Mouse (Mus musculus): ENCODE data around the gene Rhod. TPM values are rescaled to one million over a fixed set of nuclear protein-coding genes. Genes with fewer than 3 reads are reported as not detected.
A peak's percentile ranks its signal among the peaks of the same experiment; 100 is the strongest.
"Not testable (repeated sequence)": the region's sequence is repeated elsewhere in the genome, so short reads cannot be mapped to it uniquely, and the experiment has no call there.

The Rhod gene
- polyA plus RNA-seq, 1 experiment from 2014 or later, result 5.3 TPM

DNA sequence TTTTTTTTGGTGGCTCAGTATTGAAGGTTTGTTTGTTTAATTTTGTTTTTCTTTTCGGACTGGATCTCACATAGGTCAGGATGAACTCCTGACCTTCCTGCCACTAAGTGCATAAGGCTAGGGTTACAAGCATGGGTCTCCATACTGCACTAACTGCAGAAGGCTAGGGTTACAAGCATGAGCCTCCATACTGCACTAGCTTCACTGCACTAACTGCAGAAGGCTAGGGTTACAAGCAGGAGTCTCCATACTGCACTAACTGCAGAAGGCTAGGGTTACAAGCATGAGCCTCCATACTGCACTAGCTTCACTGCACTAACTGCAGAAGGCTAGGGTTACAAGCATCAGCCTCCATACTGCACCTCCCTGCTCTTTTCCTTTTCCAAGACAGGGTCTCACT is 14.8 kb upstream of the Rhod start:
- not testable (repeated sequence) for H3K9me3 ChIP-seq (ENCODE audit: control insufficient read depth, low read length); H3K36me3 ChIP-seq (ENCODE audit: control insufficient read depth, insufficient read depth); ATAC-seq; H3K4me2 ChIP-seq (ENCODE audit: low read length); H3K27ac ChIP-seq (ENCODE audit: low read length); H3K9ac ChIP-seq (replicated peaks; ENCODE audit: low read depth, low read length); H3K4me3 ChIP-seq (replicated peaks; ENCODE audit: low read length); H3K4me1 ChIP-seq (replicated peaks; ENCODE audit: control insufficient read depth, insufficient read depth, low read length); H3K27me3 ChIP-seq (replicated peaks; ENCODE audit: control insufficient read depth, insufficient read depth, low read length)
- WGBS, result 81% methylated on average over 1 of the region's 1 CpGs

GRCm38 (mm10) chr19:4452525-4452924 is 13.3 kb upstream of the Rhod start:
- Histone ChIP-seq H3K9me3 (ENCODE audit: control insufficient read depth, low read length) (no peaks in the 10 kb centered on the region), H3K4me1 (replicated peaks; ENCODE audit: control insufficient read depth, insufficient read depth, low read length) (peaks cover 8% of the 10 kb centered on the region), H3K36me3 (ENCODE audit: control insufficient read depth, insufficient read depth) (no peaks in the 10 kb centered on the region), H3K27me3 (replicated peaks; ENCODE audit: control insufficient read depth, insufficient read depth, low read length) (no peaks in the 10 kb centered on the region), H3K4me3 (replicated peaks; ENCODE audit: low read length) (no peak overlapping the region), H3K27ac (ENCODE audit: low read length) (peak overlapping the region; percentile 12; the same call in 1 of the 2 replicates), H3K9ac (replicated peaks; ENCODE audit: low read depth, low read length) (no peak overlapping the region), H3K4me2 (ENCODE audit: low read length) (no peak overlapping the region)
- WGBS, result 33% methylated on average over 4 of the region's 4 CpGs
- peak; percentile 50 for ATAC-seq

DNA sequence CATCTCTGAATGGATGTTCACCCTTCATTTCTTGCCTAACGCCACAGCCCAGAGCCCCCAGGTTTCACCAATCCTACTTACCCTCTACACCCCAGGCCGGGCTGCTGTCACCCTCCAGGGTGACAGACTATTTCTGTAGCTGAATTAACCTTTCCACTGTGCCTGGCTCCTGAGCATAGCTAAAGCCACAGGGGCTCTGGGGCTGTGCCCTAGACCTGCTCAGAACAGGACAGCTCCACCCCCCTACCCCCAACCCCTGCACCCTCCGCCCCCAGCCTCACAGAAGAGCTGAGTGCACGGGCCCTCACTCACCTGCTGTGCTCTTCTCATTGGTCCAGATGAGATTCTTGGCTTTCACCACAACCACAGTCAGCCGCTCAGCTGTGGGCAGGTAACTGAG is 12.7 kb upstream of the Rhod start:
- Histone ChIP-seq H3K36me3 (ENCODE audit: control insufficient read depth, insufficient read depth) (no peaks in the 10 kb centered on the region), H3K9ac (replicated peaks; ENCODE audit: low read depth, low read length) (no peak overlapping the region), H3K4me1 (replicated peaks; ENCODE audit: control insufficient read depth, insufficient read depth, low read length) (peaks cover 8% of the 10 kb centered on the region), H3K27me3 (replicated peaks; ENCODE audit: control insufficient read depth, insufficient read depth, low read length) (no peaks in the 10 kb centered on the region), H3K4me3 (replicated peaks; ENCODE audit: low read length) (no peak overlapping the region), H3K27ac (ENCODE audit: low read length) (no peak overlapping the region), H3K4me2 (ENCODE audit: low read length) (no peak overlapping the region), H3K9me3 (ENCODE audit: control insufficient read depth, low read length) (no peaks in the 10 kb centered on the region)
- 9% methylated on average over 5 of the region's 5 CpGs for WGBS
- ATAC-seq, result no peak

DNA sequence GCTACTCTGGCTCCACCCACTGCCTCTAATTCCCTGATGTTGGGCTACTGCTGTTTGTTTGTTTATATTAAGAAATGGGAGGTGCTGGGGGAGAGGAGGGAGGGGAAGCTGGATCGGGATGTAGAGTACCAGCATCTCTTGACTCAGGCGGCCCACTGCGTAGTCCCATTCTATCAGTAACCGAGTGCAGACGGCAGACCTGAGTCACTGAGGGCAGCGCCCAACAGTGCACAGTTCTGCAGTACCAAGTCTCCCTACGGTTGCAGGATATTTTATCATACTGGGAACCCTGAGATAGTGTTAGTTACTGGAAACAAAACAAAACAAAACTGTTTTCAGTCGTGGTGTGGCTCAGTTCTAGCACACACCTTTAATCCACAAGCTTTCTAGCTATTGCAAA is 11.9 kb upstream of the Rhod start:
- no peak overlapping the region for H3K4me3 ChIP-seq (replicated peaks; ENCODE audit: low read length)
- no peak overlapping the region for H3K9ac ChIP-seq (replicated peaks; ENCODE audit: low read depth, low read length)
- H3K27ac ChIP-seq (ENCODE audit: low read length), result no peak overlapping the region
- ATAC-seq, result no peak
- 62% methylated on average over 8 of the region's 8 CpGs for WGBS
- H3K27me3 ChIP-seq (replicated peaks; ENCODE audit: control insufficient read depth, insufficient read depth, low read length), result no peaks in the 10 kb centered on the region
- H3K9me3 ChIP-seq (ENCODE audit: control insufficient read depth, low read length), result no peaks in the 10 kb centered on the region
- no peak overlapping the region for H3K4me2 ChIP-seq (ENCODE audit: low read length)
- peaks cover 8% of the 10 kb centered on the region for H3K4me1 ChIP-seq (replicated peaks; ENCODE audit: control insufficient read depth, insufficient read depth, low read length)
- H3K36me3 ChIP-seq (ENCODE audit: control insufficient read depth, insufficient read depth), result no peaks in the 10 kb centered on the region

- no peaks in the 10 kb centered on the region for H3K27me3 ChIP-seq (replicated peaks; ENCODE audit: control insufficient read depth, insufficient read depth, low read length)
- peaks cover 8% of the 10 kb centered on the region for H3K4me1 ChIP-seq (replicated peaks; ENCODE audit: control insufficient read depth, insufficient read depth, low read length)
- no peak overlapping the region for H3K9ac ChIP-seq (replicated peaks; ENCODE audit: low read depth, low read length)
- no peak overlapping the region for H3K27ac ChIP-seq (ENCODE audit: low read length)
- H3K4me2 ChIP-seq (ENCODE audit: low read length), result no peak overlapping the region
- no peak overlapping the region for H3K4me3 ChIP-seq (replicated peaks; ENCODE audit: low read length)
- no peak for ATAC-seq
- 75% methylated on average over 5 of the region's 5 CpGs for WGBS
- no peaks in the 10 kb centered on the region for H3K9me3 ChIP-seq (ENCODE audit: control insufficient read depth, low read length)
- H3K36me3 ChIP-seq (ENCODE audit: control insufficient read depth, insufficient read depth), result no peaks in the 10 kb centered on the region
Measured at GRCm38 (mm10) chr19:4450666-4451065, 11.4 kb upstream of the Rhod start.

DNA sequence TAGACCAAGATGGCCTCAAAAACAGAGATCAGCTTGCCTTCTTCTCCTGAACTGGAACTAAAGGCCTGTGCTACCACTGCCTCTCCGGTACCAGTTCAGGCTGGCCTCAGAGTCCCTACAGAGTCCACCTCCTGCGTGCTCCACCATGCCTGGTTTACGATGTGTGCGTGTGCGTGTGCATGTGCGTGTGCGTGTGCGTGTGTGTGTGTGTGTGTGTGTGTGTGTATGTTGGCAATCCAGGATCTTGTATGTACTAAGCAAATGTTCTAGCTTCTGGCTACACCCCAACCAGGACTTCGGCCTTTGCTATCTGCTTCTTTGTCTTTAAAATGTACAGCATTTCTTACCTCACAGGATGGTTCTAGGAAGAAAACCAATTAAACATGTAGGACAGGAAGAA is 10.0 kb upstream of the Rhod start:
- peaks cover 8% of the 10 kb centered on the region for H3K4me1 ChIP-seq (replicated peaks; ENCODE audit: control insufficient read depth, insufficient read depth, low read length)

DNA sequence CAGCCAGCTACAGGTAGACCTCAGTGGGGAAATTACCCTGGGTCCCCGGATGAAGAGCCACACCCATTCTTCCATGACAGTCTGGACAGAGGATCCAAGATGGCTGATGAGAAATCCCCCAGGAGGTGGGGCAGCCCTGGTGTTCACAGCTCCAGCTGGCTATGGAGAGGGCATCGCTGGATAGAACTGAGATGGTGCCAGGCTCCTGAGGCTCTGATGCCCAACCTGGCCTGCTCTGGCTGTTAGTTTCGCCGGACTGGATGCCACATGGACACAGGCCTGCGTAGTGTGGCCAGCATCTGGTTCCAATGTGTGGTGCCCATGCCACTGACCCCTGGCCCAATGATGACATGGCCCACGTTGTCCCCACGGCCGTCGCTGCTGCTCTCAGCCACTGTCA is 8.2 kb upstream of the Rhod start:
- H3K4me1 ChIP-seq (replicated peaks; ENCODE audit: control insufficient read depth, insufficient read depth, low read length), result peaks cover 6% of the 10 kb centered on the region
- no peaks in the 10 kb centered on the region for H3K36me3 ChIP-seq (ENCODE audit: control insufficient read depth, insufficient read depth)
- no peaks in the 10 kb centered on the region for H3K9me3 ChIP-seq (ENCODE audit: control insufficient read depth, low read length)
- no peak overlapping the region for H3K4me3 ChIP-seq (replicated peaks; ENCODE audit: low read length)
- no peak for ATAC-seq
- 90% methylated on average over 9 of the region's 9 CpGs for WGBS
- H3K27ac ChIP-seq (ENCODE audit: low read length), result no peak overlapping the region
- H3K27me3 ChIP-seq (replicated peaks; ENCODE audit: control insufficient read depth, insufficient read depth, low read length), result no peaks in the 10 kb centered on the region
- no peak overlapping the region for H3K4me2 ChIP-seq (ENCODE audit: low read length)
- H3K9ac ChIP-seq (replicated peaks; ENCODE audit: low read depth, low read length), result no peak overlapping the region

More for the DNA sequence above, 10.0 kb upstream of the Rhod start:
- H3K27ac ChIP-seq (ENCODE audit: low read length), result no peak overlapping the region
- ATAC-seq, result no peak
- no peaks in the 10 kb centered on the region for H3K9me3 ChIP-seq (ENCODE audit: control insufficient read depth, low read length)
- no peak overlapping the region for H3K9ac ChIP-seq (replicated peaks; ENCODE audit: low read depth, low read length)
- no peaks in the 10 kb centered on the region for H3K27me3 ChIP-seq (replicated peaks; ENCODE audit: control insufficient read depth, insufficient read depth, low read length)
- 95% methylated on average over 9 of the region's 9 CpGs for WGBS
- no peak overlapping the region for H3K4me3 ChIP-seq (replicated peaks; ENCODE audit: low read length)
- no peak overlapping the region for H3K4me2 ChIP-seq (ENCODE audit: low read length)
- no peaks in the 10 kb centered on the region for H3K36me3 ChIP-seq (ENCODE audit: control insufficient read depth, insufficient read depth)

DNA sequence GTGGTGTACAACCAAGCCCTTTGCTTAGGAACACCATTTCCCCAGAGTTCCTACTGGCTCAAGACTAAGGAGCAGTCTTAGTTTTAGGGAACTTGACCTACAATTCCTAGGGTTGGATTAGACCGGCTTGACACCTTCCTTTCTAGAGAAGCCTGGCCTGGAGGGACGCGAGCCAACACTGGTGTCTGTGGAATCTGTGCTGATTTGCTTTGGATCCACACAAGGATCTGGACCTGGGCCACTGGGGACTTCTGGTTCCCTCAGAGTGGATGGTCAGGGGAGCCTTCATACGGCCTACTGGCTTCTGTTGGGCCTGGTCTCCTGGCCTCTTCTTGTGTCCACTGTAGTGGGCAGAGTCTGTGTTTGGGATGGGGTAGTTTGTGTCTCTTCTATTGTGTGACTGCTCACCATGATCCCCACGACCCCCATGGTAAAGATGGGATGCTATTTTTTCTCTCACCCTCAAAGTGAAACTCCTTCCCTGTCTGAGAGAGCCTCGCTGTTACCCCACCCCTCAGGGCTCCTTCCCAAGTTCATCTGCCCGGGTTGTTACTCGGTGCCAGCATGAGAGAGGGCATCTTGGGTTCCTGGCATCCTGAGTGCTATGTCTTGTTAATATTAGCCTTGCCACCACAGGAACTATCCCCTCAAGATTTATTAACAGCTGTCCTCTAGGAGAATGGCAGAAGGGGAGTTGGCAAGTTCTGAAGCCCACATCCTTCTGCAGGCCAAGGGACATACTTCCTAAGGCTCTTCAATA is 7.6 kb upstream of the Rhod start:
- no peak overlapping the region for H3K9ac ChIP-seq (replicated peaks; ENCODE audit: low read depth, low read length)
- H3K27me3 ChIP-seq (replicated peaks; ENCODE audit: control insufficient read depth, insufficient read depth, low read length), result no peaks in the 10 kb centered on the region
- H3K36me3 ChIP-seq (ENCODE audit: control insufficient read depth, insufficient read depth), result no peaks in the 10 kb centered on the region
- 83% methylated on average over 8 of the region's 8 CpGs for WGBS
- H3K4me3 ChIP-seq (replicated peaks; ENCODE audit: low read length), result no peak overlapping the region
- H3K4me1 ChIP-seq (replicated peaks; ENCODE audit: control insufficient read depth, insufficient read depth, low read length), result peaks cover under 1% of the 10 kb centered on the region; the same call in 1 of the 2 replicates
- ATAC-seq, result no peak
- H3K4me2 ChIP-seq (ENCODE audit: low read length), result no peak overlapping the region
- no peaks in the 10 kb centered on the region for H3K9me3 ChIP-seq (ENCODE audit: control insufficient read depth, low read length)
- no peak overlapping the region for H3K27ac ChIP-seq (ENCODE audit: low read length)

DNA sequence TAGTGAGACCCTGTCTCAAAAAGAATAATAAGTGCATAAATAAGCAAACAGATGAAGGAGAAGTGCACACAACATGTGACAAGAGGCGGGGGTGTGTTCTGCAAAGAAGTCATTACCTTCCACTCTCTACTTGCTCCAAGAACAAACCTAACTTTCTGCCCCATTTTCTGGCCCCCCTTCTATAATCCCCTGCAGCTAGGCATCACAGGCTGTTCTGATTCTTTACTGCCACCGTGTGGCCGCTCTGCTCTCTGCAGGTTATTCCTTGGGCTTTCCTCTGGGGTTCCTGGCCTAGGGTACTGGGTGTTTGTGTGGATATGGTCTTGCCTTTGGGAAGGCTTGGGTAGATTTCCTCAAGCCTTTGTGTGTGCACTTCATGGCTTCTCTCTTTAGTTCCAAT is 3.2 kb upstream of the Rhod start:
- Histone ChIP-seq H3K27ac (ENCODE audit: low read length) (no peak overlapping the region), H3K9ac (replicated peaks; ENCODE audit: low read depth, low read length) (no peak overlapping the region), H3K4me1 (replicated peaks; ENCODE audit: control insufficient read depth, insufficient read depth, low read length) (peaks cover 12% of the 10 kb centered on the region), H3K4me3 (replicated peaks; ENCODE audit: low read length) (no peak overlapping the region), H3K9me3 (ENCODE audit: control insufficient read depth, low read length) (no peaks in the 10 kb centered on the region), H3K36me3 (ENCODE audit: control insufficient read depth, insufficient read depth) (no peaks in the 10 kb centered on the region), H3K4me2 (ENCODE audit: low read length) (no peak overlapping the region), H3K27me3 (replicated peaks; ENCODE audit: control insufficient read depth, insufficient read depth, low read length) (0 out of 2 replicates have a peak, but pooled peaks cover 8% of the 10 kb centered on the region)
- WGBS, result 13% methylated on average over 3 of the region's 3 CpGs
- ATAC-seq, result peak; percentile 52; the same call in 1 of the 2 replicates
